Mouse (Mus musculus): ENCODE measurements at regions not wholly inside any gene's neighbourhood (a gene's known extent, or its start where the extent isn't known, plus 50 kb on each side); places are given as distances from the start of the nearest gene placed in this dataset.

DNA sequence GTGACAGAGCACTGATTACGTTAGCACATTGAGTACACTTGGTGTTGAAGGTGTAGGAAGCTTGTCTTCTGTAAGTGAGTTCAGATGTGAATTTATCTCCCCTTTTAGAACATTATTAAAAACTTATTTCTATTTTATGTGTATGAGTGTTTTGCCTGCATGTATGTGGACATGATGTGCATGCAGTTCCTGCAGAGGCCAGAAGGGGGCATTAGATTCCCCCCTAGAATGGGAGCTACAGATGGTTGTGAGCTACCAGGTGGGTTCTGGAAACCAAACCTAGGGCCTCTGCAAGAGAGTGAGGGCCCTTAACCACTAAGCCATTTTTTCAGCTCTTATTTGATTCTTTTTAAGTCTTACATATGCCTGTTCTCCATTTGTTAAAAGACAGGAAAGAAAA lies 160.0 kb upstream of the Gjb5 start:
- TF ChIP-seq CTCF (conservative IDR thresholded peaks at IDR 0.05): peak; percentile 78
- Histone ChIP-seq H3K27ac (no peak overlapping the region; the same call in 1 of the 2 replicates), H3K4me3 (no peak overlapping the region)
- DNase-seq (ENCODE audit: low spot score in 2 of 2): no peak

DNA sequence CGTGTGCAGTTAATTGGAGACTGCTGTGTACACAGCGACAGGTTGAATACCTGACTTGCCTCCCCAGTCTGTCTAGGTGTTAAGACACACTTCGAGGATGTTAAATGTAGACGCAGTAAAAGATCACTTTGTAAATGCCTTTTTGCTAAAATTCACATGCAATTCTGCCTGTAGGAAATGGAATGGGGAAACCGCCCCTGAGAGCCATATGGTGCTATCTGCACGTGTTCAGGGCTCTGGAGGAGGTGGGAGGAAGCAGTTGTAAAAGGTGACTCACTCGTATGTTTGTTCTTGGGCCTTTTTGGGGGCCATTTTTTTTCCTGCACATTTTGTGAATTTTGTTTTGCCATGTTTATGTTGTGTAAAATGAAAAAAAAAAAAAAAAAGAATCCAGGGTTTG lies 159.6 kb upstream of the Gjb5 start:
- Histone ChIP-seq H3K27ac (no peak overlapping the region; the same call in 1 of the 2 replicates), H3K4me3 (no peak overlapping the region)
- peak; percentile 65 to 69 for DNase-seq (ENCODE audit: low spot score in 2 of 2)
- no peak for TF ChIP-seq CTCF (conservative IDR thresholded peaks at IDR 0.05)

DNA sequence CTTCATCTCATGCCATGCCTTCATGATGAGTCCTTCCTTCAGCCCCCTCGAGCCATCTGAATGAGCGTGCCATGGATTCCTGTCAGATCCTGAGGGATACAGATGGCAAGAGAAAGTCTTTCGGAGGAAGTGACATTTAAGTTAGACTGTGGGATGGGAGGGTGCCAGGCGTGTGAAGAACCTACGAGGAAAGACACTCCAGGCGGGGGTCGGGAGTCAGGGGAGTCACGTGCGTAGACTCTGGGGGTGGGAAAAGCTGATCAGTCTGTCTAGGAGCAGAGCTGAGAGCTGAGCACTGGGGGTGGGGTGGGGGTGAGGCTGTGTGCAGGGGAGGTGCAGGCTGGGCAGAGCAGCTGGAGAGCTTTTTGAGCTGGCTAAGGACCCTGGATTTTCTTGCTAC lies 152.0 kb upstream of the Gjb5 start:
- H3K27ac ChIP-seq: no peak overlapping the region
- H3K4me3 ChIP-seq: no peak overlapping the region
- no peak for TF ChIP-seq CTCF (conservative IDR thresholded peaks at IDR 0.05)
- DNase-seq (ENCODE audit: low spot score in 2 of 2): peak; percentile 39 to 67

DNA sequence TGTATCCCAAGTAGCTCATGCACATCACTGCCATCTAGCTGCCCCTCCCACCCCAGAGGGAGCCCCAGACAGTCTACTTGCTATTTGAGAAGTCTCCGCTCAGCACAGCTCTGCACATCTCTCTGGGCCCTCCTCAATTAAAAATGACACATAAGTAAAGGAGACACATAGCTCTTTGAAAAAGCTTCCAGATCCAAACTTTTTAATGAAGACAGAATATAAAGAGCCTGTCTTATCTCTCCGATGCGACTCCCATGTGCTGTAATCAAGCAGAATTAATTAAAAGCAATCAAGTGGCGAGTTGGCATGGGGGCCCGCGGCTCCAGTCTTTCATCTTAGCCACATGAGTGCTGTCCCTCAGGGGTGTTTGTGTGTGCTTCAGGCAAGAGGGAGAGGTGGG lies 144.6 kb upstream of the Gjb5 start:
- DNase-seq (ENCODE audit: low spot score in 2 of 2): no peak
- no peak overlapping the region for H3K4me3 ChIP-seq
- H3K27ac ChIP-seq: no peak overlapping the region
- no peak for TF ChIP-seq CTCF (conservative IDR thresholded peaks at IDR 0.05)

DNA sequence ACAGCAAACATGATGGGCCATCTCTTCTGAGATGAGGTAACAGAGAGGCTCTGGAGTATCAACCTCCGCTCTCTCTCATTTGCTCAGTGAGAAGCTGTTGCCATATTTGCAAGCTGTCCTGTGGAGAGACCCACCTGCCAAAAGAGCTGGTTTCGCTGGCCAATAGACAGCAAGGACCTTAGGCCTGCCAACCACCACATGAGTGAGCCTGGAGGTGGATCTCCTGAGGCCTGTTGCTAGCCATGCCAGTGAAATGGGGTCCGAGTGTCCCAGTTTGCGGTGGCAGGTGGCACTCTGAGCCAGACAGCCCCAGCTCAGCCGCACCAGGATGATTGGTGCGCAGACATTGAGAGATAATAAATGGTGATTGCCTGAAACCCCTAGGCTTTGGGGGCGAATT lies 143.9 kb upstream of the Gjb5 start:
- DNase-seq (ENCODE audit: low spot score in 2 of 2): no peak

DNA sequence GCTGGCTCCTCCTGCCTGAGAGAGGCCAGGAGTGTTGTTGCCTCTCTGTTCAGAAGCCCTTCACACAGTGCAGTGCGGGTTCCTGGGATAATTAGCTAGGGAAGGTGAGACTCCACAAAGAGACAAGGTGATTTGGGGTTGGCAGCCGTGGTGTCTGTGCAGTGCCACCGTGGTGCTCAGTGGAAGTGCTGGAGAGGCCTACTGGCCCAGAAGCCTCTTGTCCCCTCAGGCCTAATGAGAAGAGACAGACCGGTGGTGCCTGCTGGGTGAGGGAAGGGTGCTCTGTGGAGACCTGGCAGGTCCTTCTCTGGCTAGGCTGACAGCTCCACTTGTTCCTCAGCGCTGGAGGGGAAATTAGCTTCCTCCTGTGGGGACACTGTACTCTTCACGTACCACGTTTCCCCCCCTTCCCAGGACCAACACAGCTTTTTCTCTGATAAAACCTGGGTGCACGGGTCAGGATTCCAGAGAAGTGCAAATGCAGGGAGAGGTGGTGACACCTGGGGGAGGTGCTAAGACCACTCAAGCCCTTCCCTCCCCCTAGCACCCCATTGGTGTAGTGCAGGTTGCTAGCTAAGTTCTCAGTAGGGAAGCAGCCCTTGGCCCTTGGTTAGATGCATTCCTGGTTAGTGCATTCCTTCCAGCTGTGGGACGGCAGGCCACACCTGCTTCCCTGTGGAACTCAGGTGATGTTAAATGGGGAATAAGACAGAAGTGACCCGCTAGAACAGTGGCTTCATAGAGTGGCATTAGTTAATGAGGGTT lies 129.2 kb upstream of the Gjb5 start:
- H3K27ac ChIP-seq: no peak overlapping the region
- no peak for TF ChIP-seq CTCF (conservative IDR thresholded peaks at IDR 0.05)
- H3K4me3 ChIP-seq: no peak overlapping the region
- DNase-seq (ENCODE audit: low spot score in 2 of 2): no peak

More for the DNA sequence above, 143.9 kb upstream of the Gjb5 start:
- Histone ChIP-seq H3K4me3 (no peak overlapping the region), H3K27ac (no peak overlapping the region)
- TF ChIP-seq CTCF (conservative IDR thresholded peaks at IDR 0.05): no peak

DNA sequence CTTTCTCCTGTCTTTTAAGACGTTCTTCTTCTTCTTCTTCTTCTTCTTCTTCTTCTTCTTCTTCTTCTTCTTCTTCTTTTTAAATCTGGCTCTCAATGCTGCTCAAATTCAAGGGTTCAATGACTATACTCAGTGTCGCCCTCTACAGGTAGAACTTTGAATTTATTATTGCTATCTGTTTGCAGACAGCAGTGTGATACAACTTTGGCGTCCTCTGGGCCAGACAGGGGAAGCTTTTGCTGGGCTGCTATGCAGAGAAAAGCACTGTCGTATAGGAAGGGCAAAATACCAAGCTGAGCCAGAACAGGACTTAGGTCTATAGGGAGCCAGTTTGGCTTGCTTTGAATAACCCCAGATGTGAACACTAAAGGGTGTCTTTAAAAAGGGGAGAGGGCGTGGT lies 127.3 kb upstream of the Gjb5 start:
- DNase-seq (ENCODE audit: low spot score in 2 of 2): no peak
- H3K4me3 ChIP-seq: no peak overlapping the region
- TF ChIP-seq CTCF (conservative IDR thresholded peaks at IDR 0.05): peak; percentile 62
- no peak overlapping the region for H3K27ac ChIP-seq

DNA sequence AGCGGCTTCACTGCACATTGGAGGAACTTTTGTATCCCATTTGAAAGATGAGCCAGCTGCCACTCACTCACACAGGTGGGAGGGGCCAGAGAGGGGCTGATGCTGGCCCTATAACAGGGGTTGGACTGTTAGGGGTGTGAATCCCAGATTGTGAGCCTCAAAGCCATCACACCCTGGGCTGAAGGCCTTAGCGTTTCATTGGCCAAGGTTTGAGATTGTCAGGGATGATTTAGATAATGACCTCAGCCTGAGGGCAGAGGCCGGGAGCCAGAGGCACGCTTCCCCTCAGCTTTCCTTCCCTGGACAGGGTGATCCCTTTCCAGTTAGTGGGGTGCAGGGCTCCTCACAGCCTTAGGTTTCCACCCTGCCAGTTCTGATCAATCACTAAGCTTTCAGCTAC lies 124.5 kb upstream of the Gjb5 start:
- DNase-seq (ENCODE audit: low spot score in 2 of 2): no peak
- TF ChIP-seq CTCF (conservative IDR thresholded peaks at IDR 0.05): no peak
- H3K27ac ChIP-seq: no peak overlapping the region
- H3K4me3 ChIP-seq: no peak overlapping the region

DNA sequence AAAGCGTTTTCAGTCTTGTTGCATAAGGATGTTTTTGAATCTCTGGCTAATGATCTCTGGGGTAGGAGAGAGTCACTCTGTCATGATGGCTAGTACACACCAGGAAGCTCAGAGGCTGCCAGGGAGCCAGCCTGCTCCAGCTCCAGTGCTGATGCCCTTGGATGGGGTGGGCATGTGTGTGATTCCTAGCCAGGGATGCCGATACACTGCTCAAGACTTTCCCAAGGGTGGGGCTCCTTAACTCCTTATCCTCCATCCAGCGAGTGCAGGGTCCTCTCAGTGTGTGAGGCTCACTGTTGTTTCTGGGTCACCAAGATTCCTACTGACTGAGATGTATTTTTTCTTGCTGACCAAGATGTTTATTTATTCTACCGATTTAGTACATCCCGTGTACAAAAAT lies 122.4 kb upstream of the Gjb5 start:
- no peak overlapping the region for H3K4me3 ChIP-seq
- no peak for TF ChIP-seq CTCF (conservative IDR thresholded peaks at IDR 0.05)
- no peak for DNase-seq (ENCODE audit: low spot score in 2 of 2)
- H3K27ac ChIP-seq: no peak overlapping the region

DNA sequence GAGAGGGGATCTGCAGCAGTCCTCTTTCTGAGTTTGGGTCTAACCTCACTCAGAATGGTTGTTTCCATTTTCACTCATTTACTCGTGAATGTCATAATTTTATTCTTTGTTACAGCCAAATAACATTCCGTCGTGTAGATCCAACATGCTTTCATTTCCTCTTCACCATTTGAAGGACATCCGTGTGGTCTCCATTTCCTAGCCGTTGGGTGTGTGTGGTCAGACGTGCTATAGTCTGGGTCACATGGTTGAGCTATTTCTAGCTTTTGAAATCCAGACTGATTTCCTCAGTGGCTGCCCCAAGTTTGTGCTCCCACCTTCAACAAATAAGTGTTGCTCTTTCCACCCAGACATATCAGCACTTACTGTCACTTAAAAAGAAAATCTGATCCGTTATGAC lies 111.9 kb upstream of the Gjb5 start:
- TF ChIP-seq CTCF (conservative IDR thresholded peaks at IDR 0.05): no peak
- Histone ChIP-seq H3K27ac (no peak overlapping the region), H3K4me3 (no peak overlapping the region)
- DNase-seq (ENCODE audit: low spot score in 2 of 2): no peak

DNA sequence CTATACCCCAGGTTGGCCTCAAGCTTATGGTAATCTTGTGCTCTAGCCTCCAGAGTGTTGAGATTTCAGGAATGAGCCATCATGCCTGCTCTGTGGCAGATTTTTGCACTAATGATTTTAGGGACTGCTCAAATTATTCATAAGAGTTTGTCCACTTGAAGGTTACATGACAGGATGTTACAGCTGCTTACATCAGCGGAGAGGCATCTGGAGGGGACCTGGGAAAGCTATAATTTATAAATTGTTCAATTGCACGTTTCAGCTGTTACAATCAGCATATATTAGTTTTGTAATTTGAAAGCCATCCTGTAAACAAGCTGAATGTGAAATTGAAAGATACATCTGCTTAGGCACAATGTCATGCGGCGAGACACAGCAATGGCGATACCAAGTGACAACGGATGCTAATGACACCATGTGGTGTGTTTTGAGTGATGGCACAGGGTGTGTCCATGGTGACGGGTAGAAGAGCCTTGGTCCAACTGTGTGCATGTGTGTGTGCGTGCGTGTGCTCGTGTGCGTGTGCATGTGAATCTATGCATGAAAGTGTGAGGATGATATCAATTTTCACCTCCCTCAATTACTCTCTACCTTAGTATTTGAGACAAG lies 96.6 kb upstream of the Gjb5 start:
- no peak for TF ChIP-seq CTCF (conservative IDR thresholded peaks at IDR 0.05)
- H3K27ac ChIP-seq: no peak overlapping the region
- H3K4me3 ChIP-seq: no peak overlapping the region
- DNase-seq (ENCODE audit: low spot score in 2 of 2): no peak

DNA sequence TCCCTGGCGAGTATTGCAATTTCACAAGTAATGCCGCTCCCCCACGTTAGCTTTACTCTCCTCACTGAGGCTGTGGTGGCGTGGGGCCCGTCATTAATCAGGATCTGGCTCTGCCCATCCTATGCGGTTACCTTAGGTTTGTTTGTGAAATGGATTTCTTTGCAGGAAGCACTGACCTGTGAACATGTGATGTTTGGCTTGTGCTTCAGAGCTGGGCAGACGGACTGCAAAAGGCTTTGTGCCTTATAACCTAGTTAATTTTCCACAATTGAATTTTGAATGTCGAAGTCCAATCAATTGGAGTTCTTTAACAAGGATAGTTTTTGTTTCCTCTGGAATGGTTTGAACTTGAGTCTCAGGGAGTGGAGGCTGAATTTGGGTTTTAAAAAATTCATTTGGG lies 94.1 kb upstream of the Gjb5 start:
- no peak for DNase-seq (ENCODE audit: low spot score in 2 of 2)
- Histone ChIP-seq H3K4me3 (no peak overlapping the region), H3K27ac (no peak overlapping the region)
- TF ChIP-seq CTCF (conservative IDR thresholded peaks at IDR 0.05): no peak

DNA sequence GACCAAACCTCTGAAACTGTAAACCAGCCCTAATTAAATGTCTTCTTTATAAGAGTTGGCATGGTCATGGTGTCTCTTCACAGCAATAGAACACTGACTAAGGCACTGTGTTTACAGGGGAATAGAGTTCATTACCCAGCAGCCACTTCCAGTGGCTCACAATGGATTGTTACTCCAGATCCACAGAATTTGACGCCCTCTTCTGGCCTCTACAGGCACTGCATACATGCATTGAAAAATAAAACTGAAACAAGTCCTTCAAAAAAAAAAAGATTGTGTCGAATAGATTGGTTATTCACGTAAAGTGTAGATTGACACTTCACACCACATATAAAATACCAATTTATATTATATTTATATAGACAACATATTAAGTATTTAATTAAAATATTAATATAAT lies 87.3 kb upstream of the Gjb5 start:
- H3K27ac ChIP-seq: no peak overlapping the region
- TF ChIP-seq CTCF (conservative IDR thresholded peaks at IDR 0.05): peak; percentile 52
- no peak for DNase-seq (ENCODE audit: low spot score in 2 of 2)
- no peak overlapping the region for H3K4me3 ChIP-seq

DNA sequence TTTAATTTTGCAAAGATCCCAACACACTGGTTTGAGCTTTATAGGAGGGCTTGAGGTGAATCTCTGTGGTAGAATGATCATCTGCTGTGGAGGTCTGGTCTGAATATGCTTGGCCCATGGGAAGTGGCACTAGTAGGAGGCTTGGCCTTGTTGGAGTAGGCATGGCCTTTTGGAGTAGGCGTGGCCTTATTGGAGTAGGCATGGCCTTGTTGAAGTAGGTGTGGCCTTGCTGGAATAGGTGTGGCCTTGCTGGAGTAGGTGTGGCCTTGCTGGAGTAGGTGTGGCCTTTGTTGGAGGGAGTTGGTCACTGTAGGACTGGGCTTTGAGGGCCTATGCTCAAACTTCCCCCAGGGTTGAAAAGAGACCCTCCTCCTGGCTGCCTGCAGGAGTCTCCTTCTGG lies 86.1 kb upstream of the Gjb5 start:
- no peak overlapping the region for H3K27ac ChIP-seq
- no peak for TF ChIP-seq CTCF (conservative IDR thresholded peaks at IDR 0.05)

More for the DNA sequence above, 86.1 kb upstream of the Gjb5 start:
- H3K4me3 ChIP-seq: no peak overlapping the region
- DNase-seq (ENCODE audit: low spot score in 2 of 2): no peak

Measured in layer of hippocampus, adult 2 months (tissue).